Mouse (Mus musculus) C2C12 (cell line): ENCODE results near the gene Ttll4. TPM values are rescaled to one million over a fixed set of nuclear protein-coding genes. Genes with fewer than 3 reads are reported as not detected.

Source experiments
- H3K27me3 ChIP-seq: one replicate; pipeline ENCODE4 v1.6.1; 2011; ENCODE audit not compliant: control insufficient read depth, insufficient read depth, insufficient read length
- H3K36me3 ChIP-seq: one replicate; pipeline ENCODE4 v1.6.1; 2011; ENCODE audit not compliant: control insufficient read depth, insufficient read depth
- H3K4me3 ChIP-seq: one replicate; pipeline ENCODE4 v1.5.1; 2011; ENCODE audit warnings: mild to moderate bottlenecking, control low read depth; ENCODE audit not compliant: poor library complexity, insufficient read depth, severe bottlenecking
- H3K79me2 ChIP-seq: one replicate; pipeline ENCODE4 v1.6.1; 2011; ENCODE audit not compliant: control insufficient read depth, insufficient read depth
- H3K79me3 ChIP-seq: one replicate; pipeline ENCODE4 v1.6.1; 2011; ENCODE audit warnings: low read depth, control low read depth
- H3ac ChIP-seq: one replicate; pipeline ENCODE3; 2011; ENCODE audit warnings: low read depth; ENCODE audit not compliant: control insufficient read depth, insufficient read length
- CEBPB ChIP-seq: IDR thresholded peaks from one replicate; pipeline ENCODE4 v1.6.1; 2011; ENCODE audit warnings: low read depth, mild to moderate bottlenecking, control low read depth, moderate library complexity
- CTCF ChIP-seq: IDR thresholded peaks from one replicate; pipeline ENCODE4 v1.5.1; 2011; ENCODE audit not compliant: control insufficient read depth, insufficient read depth, insufficient read length
- FOSL1 ChIP-seq: IDR thresholded peaks from one replicate; pipeline ENCODE4 v1.8.0; 2011; ENCODE audit warnings: mild to moderate bottlenecking, low read length; ENCODE audit not compliant: poor library complexity, insufficient read depth, severe bottlenecking
- MAX ChIP-seq: IDR thresholded peaks from one replicate; pipeline ENCODE4 v1.6.1; 2011; ENCODE audit warnings: mild to moderate bottlenecking, control low read depth
- MYOD1 ChIP-seq: IDR thresholded peaks from one replicate; pipeline ENCODE4 v1.6.1; 2011; ENCODE audit warnings: low read depth; ENCODE audit not compliant: control insufficient read depth, insufficient read length
- MYOG ChIP-seq: IDR thresholded peaks from one replicate; pipeline ENCODE4 v1.6.1; 2011; ENCODE audit not compliant: control insufficient read depth, insufficient read length; ENCODE audit errors: extremely low read depth
- USF1 ChIP-seq: IDR thresholded peaks from one replicate; pipeline ENCODE4 v1.6.1; 2011; ENCODE audit warnings: low read depth, mild to moderate bottlenecking, control low read depth, moderate library complexity
- polyA plus RNA-seq: library from polyadenylated mRNA; unstranded; fragments of >200 nt; fragmentation: generic; extraction: Trizol; gene quantifications from one replicate; pipeline ENCODE4 v1.2.1, GENCODE M21; 2012; ENCODE audit warnings: missing spikeins

Ttll4 gene
- polyA plus RNA-seq, 1 experiment = 7.6 TPM

- Histone ChIP-seq H3K79me2 (no peaks in the 10 kb centered on the region), H3K36me3 (no peaks in the 10 kb centered on the region), H3ac (peak within 1 kb of the TSS; percentile 12), H3K79me3 (no peaks in the 10 kb centered on the region), H3K4me3 (peak within 1 kb of the TSS; percentile 3), H3K27me3 (no peaks in the 10 kb centered on the region)
- peak; percentile 40 for TF ChIP-seq MYOD1
- peak; percentile 60 for TF ChIP-seq CTCF
- no peak for TF ChIP-seq FOSL1
- TF ChIP-seq MAX = no peak
Measured at GRCm38 (mm10) chr1:74748643-74749271, 87.2 kb downstream of the Ttll4 start, which contains the start of gene Prkag3. Gene Prkag3 (minus strand): TSS chr1:74749221.

GRCm38 (mm10) chr1:74749301-74749700 is 87.8 kb downstream of the Ttll4 start:
- Histone ChIP-seq H3K79me3 (no peaks in the 10 kb centered on the region), H3K27me3 (no peaks in the 10 kb centered on the region), H3K79me2 (no peaks in the 10 kb centered on the region), H3K4me3 (no peak overlapping the region), H3K36me3 (no peaks in the 10 kb centered on the region), H3ac (no peak overlapping the region)
- no peak for TF ChIP-seq MYOG
- no peak for TF ChIP-seq MAX
- no peak for TF ChIP-seq FOSL1
- no peak for TF ChIP-seq CEBPB
- no peak for TF ChIP-seq CTCF
- TF ChIP-seq MYOD1 = peak; percentile 49
- no peak for TF ChIP-seq USF1

GRCm38 (mm10) chr1:74750683-74751082 is 89.1 kb downstream of the Ttll4 start:
- TF ChIP-seq MYOG (no peak), FOSL1 (no peak), CTCF (no peak)
- Histone ChIP-seq H3ac (no peak overlapping the region), H3K4me3 (no peak overlapping the region), H3K79me2 (no peaks in the 10 kb centered on the region), H3K27me3 (no peaks in the 10 kb centered on the region), H3K36me3 (no peaks in the 10 kb centered on the region), H3K79me3 (no peaks in the 10 kb centered on the region)

GRCm38 (mm10) chr1:74752150-74752549 is 90.6 kb downstream of the Ttll4 start:
- Histone ChIP-seq H3K79me2 (no peaks in the 10 kb centered on the region), H3K79me3 (no peaks in the 10 kb centered on the region), H3K36me3 (no peaks in the 10 kb centered on the region), H3K4me3 (no peak overlapping the region), H3K27me3 (no peaks in the 10 kb centered on the region), H3ac (no peak overlapping the region)
- TF ChIP-seq CEBPB = no peak
- TF ChIP-seq FOSL1 = no peak
- TF ChIP-seq MAX = no peak
- no peak for TF ChIP-seq MYOG
- no peak for TF ChIP-seq USF1
- no peak for TF ChIP-seq MYOD1
- TF ChIP-seq CTCF = no peak

GRCm38 (mm10) chr1:74752833-74753232 is 91.3 kb downstream of the Ttll4 start:
- H3K79me3 ChIP-seq = no peaks in the 10 kb centered on the region
- H3K27me3 ChIP-seq = no peaks in the 10 kb centered on the region
- H3ac ChIP-seq = no peak overlapping the region
- no peak overlapping the region for H3K4me3 ChIP-seq
- H3K79me2 ChIP-seq = no peaks in the 10 kb centered on the region
- TF ChIP-seq USF1 (peak; percentile 17), MAX (no peak), MYOD1 (no peak), CEBPB (no peak), MYOG (no peak)
- no peaks in the 10 kb centered on the region for H3K36me3 ChIP-seq

Other genes starting within 250 kb of the Ttll4 start
- gene Cnot9, start 155.7 kb upstream of the Ttll4 start, polyA plus RNA-seq = 52.4 TPM
- gene Plcd4, start 118.9 kb upstream of the Ttll4 start, polyA plus RNA-seq = 0.33 TPM
- gene Usp37, start 117.5 kb upstream of the Ttll4 start, polyA plus RNA-seq = 4.9 TPM
- 8.6 TPM for gene Zfp142, start 73.5 kb upstream of the Ttll4 start, polyA plus RNA-seq
- gene Bcs1l, start 73.5 kb upstream of the Ttll4 start, polyA plus RNA-seq = 19.9 TPM
- gene Rnf25, start 60.3 kb upstream of the Ttll4 start, polyA plus RNA-seq = 28.3 TPM
- 2.7 TPM for gene Stk36, start 60.3 kb upstream of the Ttll4 start, polyA plus RNA-seq
- 0.05 TPM for gene Cyp27a1, start 51.8 kb downstream of the Ttll4 start, polyA plus RNA-seq
- gene Prkag3, start 87.5 kb downstream of the Ttll4 start, polyA plus RNA-seq = 0.66 TPM
- gene Wnt6, start 110.1 kb downstream of the Ttll4 start, polyA plus RNA-seq = 3.0 TPM
- gene Wnt10a, start 129.8 kb downstream of the Ttll4 start, polyA plus RNA-seq = 12.9 TPM
- 0.04 TPM for gene Cdk5r2, start 193.2 kb downstream of the Ttll4 start, polyA plus RNA-seq
- gene Fev, start 223.7 kb downstream of the Ttll4 start, polyA plus RNA-seq = not detected
- gene Cryba2, start 231.4 kb downstream of the Ttll4 start, polyA plus RNA-seq = not detected